Mouse (Mus musculus): ENCODE results near the gene Tnfrsf22. TPM values are rescaled to one million over a fixed set of nuclear protein-coding genes. Genes with fewer than 3 reads are reported as not detected.
"Not testable (repeated sequence)": the region's sequence is repeated elsewhere in the genome, so short reads cannot be mapped to it uniquely, and the experiment has no call there.

The Tnfrsf22 gene
- polyA plus RNA-seq, 1 experiment from 2014 or later = 10.1 TPM

- Histone ChIP-seq H3K27me3 (ENCODE audit: poor library complexity, severe bottlenecking) (peaks cover 25% of the 10 kb centered on the region), H3K27ac (no peak overlapping the region), H3K4me1 (peaks cover 7% of the 10 kb centered on the region), H3K9me3 (no peaks in the 10 kb centered on the region), H3K36me3 (replicated peaks) (no peaks in the 10 kb centered on the region), H3K4me3 (no peak overlapping the region)
- WGBS = 91% methylated on average over 1 of the region's 1 CpGs
- DNase-seq (ENCODE audit: extremely low spot score, low spot score) = no peak
Measured at GRCm38 (mm10) chr7:143681566-143681965, 32.1 kb upstream of the Tnfrsf22 start.

DNA sequence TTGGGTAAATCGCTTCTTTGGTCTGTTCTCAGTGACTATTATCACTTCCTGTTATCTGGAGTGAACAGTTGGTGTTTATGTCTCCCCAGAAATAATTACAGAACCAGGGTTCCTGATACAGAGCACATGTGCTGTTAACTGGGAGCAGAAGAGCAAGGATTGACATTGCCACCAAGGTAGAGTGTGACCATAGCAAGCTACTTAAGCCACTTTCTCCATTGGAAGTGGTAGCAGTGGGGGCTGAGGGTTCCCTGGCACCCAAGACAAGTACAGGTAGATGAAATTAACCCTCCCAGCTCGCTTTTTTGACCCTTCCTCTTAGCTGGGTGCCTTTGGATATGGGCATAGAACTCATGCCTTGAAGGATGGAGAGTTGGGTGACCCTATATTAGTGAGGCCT, 31.4 kb upstream of the Tnfrsf22 start:
- H3K9me3 ChIP-seq; H3K4me1 ChIP-seq; H3K36me3 ChIP-seq (replicated peaks); H3K4me3 ChIP-seq; H3K27ac ChIP-seq; DNase-seq (ENCODE audit: extremely low spot score, low spot score): not testable (repeated sequence)
- 60% methylated on average over 2 of the region's 2 CpGs for WGBS
- peaks cover 25% of the 10 kb centered on the region for H3K27me3 ChIP-seq (ENCODE audit: poor library complexity, severe bottlenecking)

DNA sequence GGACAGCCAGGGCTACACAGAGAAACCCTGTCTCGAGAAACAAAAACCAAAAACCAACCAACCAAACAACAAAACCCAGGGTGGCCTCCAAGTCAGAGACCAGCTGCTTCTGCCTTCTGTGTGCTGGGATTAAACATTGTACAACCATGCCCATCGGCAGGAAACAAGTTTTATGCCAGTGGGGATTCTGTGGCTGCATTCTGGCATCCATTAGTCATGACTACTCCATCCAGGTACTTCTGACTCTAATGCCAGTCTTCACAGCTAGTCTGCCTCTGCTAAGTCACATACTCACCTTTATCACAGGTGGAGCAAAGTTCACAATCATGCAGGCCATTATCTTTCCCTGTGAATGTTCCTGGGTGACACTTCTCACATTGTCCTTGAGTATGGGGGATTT, 30.2 kb upstream of the Tnfrsf22 start:
- DNase-seq (ENCODE audit: extremely low spot score, low spot score); H3K27ac ChIP-seq; H3K9me3 ChIP-seq; H3K4me3 ChIP-seq; H3K36me3 ChIP-seq (replicated peaks); H3K4me1 ChIP-seq: not testable (repeated sequence)
- 85% methylated on average over 2 of the region's 2 CpGs for WGBS
- peaks cover 13% of the 10 kb centered on the region for H3K27me3 ChIP-seq (ENCODE audit: poor library complexity, severe bottlenecking)

- Histone ChIP-seq H3K4me3 (no peak overlapping the region), H3K4me1 (0 out of 2 replicates have a peak, but pooled peaks cover 7% of the 10 kb centered on the region), H3K27me3 (ENCODE audit: poor library complexity, severe bottlenecking) (no peaks in the 10 kb centered on the region), H3K36me3 (replicated peaks) (no peaks in the 10 kb centered on the region), H3K9me3 (no peaks in the 10 kb centered on the region), H3K27ac (no peak overlapping the region)
- no peak for DNase-seq (ENCODE audit: extremely low spot score, low spot score)
Measured at GRCm38 (mm10) chr7:143666427-143667311, 17.2 kb upstream of the Tnfrsf22 start.

- H3K27me3 ChIP-seq (ENCODE audit: poor library complexity, severe bottlenecking) = no peaks in the 10 kb centered on the region
- no peak overlapping the region for H3K27ac ChIP-seq
- no peak overlapping the region for H3K4me3 ChIP-seq
- H3K4me1 ChIP-seq = 0 out of 2 replicates have a peak, but pooled peaks cover 8% of the 10 kb centered on the region
- no peaks in the 10 kb centered on the region for H3K36me3 ChIP-seq (replicated peaks)
- no peak for DNase-seq (ENCODE audit: extremely low spot score, low spot score)
- WGBS = 84% methylated on average over 2 of the region's 2 CpGs
- no peaks in the 10 kb centered on the region for H3K9me3 ChIP-seq
Measured at GRCm38 (mm10) chr7:143663470-143663869, 14.0 kb upstream of the Tnfrsf22 start.

- no peaks in the 10 kb centered on the region for H3K36me3 ChIP-seq (replicated peaks)
Measured at GRCm38 (mm10) chr7:143660797-143661196, 11.3 kb upstream of the Tnfrsf22 start.

DNA sequence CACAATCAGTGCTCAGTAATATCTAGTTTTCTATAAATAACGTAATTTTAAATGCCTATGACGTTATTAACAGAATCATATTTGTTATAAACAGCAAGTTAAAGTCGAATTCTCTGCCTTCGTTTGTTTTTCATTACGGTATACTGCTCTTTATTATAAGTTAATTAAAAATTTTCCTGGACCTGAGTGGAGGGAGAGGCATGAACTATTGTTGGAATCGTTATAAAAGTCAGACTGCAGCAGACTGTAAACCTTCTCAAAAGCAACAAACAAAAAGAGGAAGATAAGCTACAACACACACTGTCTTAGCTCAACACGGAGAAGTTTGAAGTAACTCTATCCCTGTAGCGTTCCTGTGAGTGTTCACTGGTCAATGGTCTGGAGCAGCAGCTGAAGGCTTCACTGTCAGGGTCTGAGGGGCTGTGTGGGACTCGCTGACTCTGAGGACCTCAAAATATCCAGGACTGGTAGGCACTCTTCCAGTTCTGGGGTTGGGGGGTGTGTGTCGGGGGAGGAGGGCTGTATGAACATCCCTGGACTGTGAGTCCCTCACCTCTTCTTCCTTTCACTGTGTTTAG, 397 bp upstream of the Tnfrsf22 start:
- not testable (repeated sequence) for H3K27me3 ChIP-seq (ENCODE audit: poor library complexity, severe bottlenecking); H3K4me1 ChIP-seq; H3K27ac ChIP-seq; DNase-seq (ENCODE audit: extremely low spot score, low spot score); H3K36me3 ChIP-seq (replicated peaks); H3K9me3 ChIP-seq
- H3K4me3 ChIP-seq = peak overlapping the region; percentile 83
- 55% methylated on average over 10 of the region's 10 CpGs for WGBS

More at GRCm38 (mm10) chr7:143660797-143661196, 11.3 kb upstream of the Tnfrsf22 start:
- H3K27me3 ChIP-seq (ENCODE audit: poor library complexity, severe bottlenecking) = no peaks in the 10 kb centered on the region
- no peaks in the 10 kb centered on the region for H3K9me3 ChIP-seq
- H3K27ac ChIP-seq = no peak overlapping the region
- no peak overlapping the region for H3K4me3 ChIP-seq
- no peak for DNase-seq (ENCODE audit: extremely low spot score, low spot score)
- 0 out of 2 replicates have a peak, but pooled peaks cover 8% of the 10 kb centered on the region for H3K4me1 ChIP-seq

GRCm38 (mm10) chr7:143643949-143644348, 5.5 kb downstream of the Tnfrsf22 start:
- not testable (repeated sequence) for H3K4me3 ChIP-seq; H3K27ac ChIP-seq; H3K36me3 ChIP-seq (replicated peaks); H3K27me3 ChIP-seq (ENCODE audit: poor library complexity, severe bottlenecking); H3K4me1 ChIP-seq; H3K9me3 ChIP-seq; DNase-seq (ENCODE audit: extremely low spot score, low spot score)
- 93% methylated on average over 2 of the region's 2 CpGs for WGBS

GRCm38 (mm10) chr7:143636674-143637073, 12.8 kb downstream of the Tnfrsf22 start:
- peaks cover 15% of the 10 kb centered on the region; the same call in 1 of the 2 replicates for H3K36me3 ChIP-seq (replicated peaks)
- H3K27ac ChIP-seq = no peak overlapping the region
- H3K4me3 ChIP-seq = no peak overlapping the region
- DNase-seq (ENCODE audit: extremely low spot score, low spot score) = no peak
- WGBS = 97% methylated on average over 1 of the region's 1 CpGs
- H3K27me3 ChIP-seq (ENCODE audit: poor library complexity, severe bottlenecking) = no peaks in the 10 kb centered on the region
- no peaks in the 10 kb centered on the region for H3K4me1 ChIP-seq
- no peaks in the 10 kb centered on the region; the same call in 1 of the 2 replicates for H3K9me3 ChIP-seq

DNA sequence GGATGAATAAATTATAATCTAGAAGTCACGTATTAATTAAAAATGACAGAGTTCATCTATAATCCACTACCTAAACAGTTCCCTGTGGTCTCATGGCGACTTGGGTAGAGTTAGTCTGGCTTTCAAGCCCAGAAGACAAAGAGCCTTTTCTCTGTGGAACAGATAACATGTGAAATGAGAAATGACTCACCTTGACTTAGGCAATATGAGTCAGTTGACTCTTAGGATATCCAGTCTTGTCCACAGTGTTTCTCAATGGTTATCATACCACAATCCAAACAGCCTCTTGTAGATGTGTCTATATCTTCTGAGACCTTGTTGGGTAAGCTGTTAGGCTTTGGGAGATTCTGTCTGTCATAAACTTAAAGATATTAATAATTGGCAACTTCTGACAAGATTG, 18.0 kb downstream of the Tnfrsf22 start:
- H3K9me3 ChIP-seq = no peaks in the 10 kb centered on the region; the same call in 1 of the 2 replicates
- no peak overlapping the region for H3K4me3 ChIP-seq
- no peaks in the 10 kb centered on the region for H3K27me3 ChIP-seq (ENCODE audit: poor library complexity, severe bottlenecking)
- no peaks in the 10 kb centered on the region for H3K36me3 ChIP-seq (replicated peaks)
- no peak for DNase-seq (ENCODE audit: extremely low spot score, low spot score)
- WGBS = 77% methylated on average over 2 of the region's 2 CpGs
- H3K4me1 ChIP-seq = no peaks in the 10 kb centered on the region
- H3K27ac ChIP-seq = no peak overlapping the region

DNA sequence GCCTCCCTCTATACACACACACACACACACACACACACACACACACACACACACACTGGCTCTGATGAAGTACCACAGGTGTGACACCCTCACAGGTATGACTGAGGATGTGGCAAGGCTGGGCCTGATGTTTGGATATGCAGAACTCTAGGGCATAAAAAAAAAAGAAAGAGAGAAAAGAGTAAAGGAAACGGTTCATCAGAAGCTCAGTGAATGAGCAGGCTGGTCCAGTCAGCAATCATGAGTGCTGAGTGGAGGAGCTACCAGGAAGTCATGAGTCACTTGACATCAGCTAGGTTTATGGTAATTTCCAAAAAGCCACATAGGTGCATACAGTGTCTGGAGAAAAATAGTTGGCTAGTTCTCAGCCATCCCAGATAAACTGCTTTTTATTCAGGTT, 20.0 kb downstream of the Tnfrsf22 start:
- H3K4me1 ChIP-seq = no peaks in the 10 kb centered on the region
- WGBS = 81% methylated on average over 1 of the region's 1 CpGs
- H3K36me3 ChIP-seq (replicated peaks) = no peaks in the 10 kb centered on the region
- no peaks in the 10 kb centered on the region; the same call in 1 of the 2 replicates for H3K9me3 ChIP-seq
- no peak for DNase-seq (ENCODE audit: extremely low spot score, low spot score)
- H3K27me3 ChIP-seq (ENCODE audit: poor library complexity, severe bottlenecking) = no peaks in the 10 kb centered on the region
- no peak overlapping the region for H3K4me3 ChIP-seq
- H3K27ac ChIP-seq = no peak overlapping the region

GRCm38 (mm10) chr7:143628540-143628939, 20.9 kb downstream of the Tnfrsf22 start, which contains the start of gene Tnfrsf26:
Gene Tnfrsf26 (minus strand): TSS chr7:143628722.
- WGBS = 97% methylated on average over 1 of the region's 1 CpGs
- no peaks in the 10 kb centered on the region for H3K4me1 ChIP-seq
- H3K9me3 ChIP-seq = no peaks in the 10 kb centered on the region; the same call in 1 of the 2 replicates
- H3K4me3 ChIP-seq = no peak within 1 kb of the TSS
- H3K36me3 ChIP-seq (replicated peaks) = no peaks in the 10 kb centered on the region
- H3K27me3 ChIP-seq (ENCODE audit: poor library complexity, severe bottlenecking) = no peaks in the 10 kb centered on the region
- no peak for DNase-seq (ENCODE audit: extremely low spot score, low spot score)
- H3K27ac ChIP-seq = no peak within 1 kb of the TSS

All from forebrain, embryonic 10.5 days (tissue).